Mouse (Mus musculus) heart, embryonic 15.5 days (tissue): ENCODE results near the gene Gm5936. TPM values are rescaled to one million over a fixed set of nuclear protein-coding genes. Genes with fewer than 3 reads are reported as not detected.
"Not testable (repeated sequence)": the region's sequence is repeated elsewhere in the genome, so short reads cannot be mapped to it uniquely, and the experiment has no call there.

Experiments
- ATAC-seq: fragments of 200-750 bp; cut with Nextera tagmentation; replicated peaks from 2 replicates; pipeline ENCODE4 v1.8.0; 2017; ENCODE audit warnings: low read depth, moderate TSS enrichment; ENCODE audit not compliant: insufficient number of reproducible peaks, insufficient read depth, low FRiP score
- H3K27ac ChIP-seq: fragments of 300-500 bp; sonication (generic); 2 replicates; pipeline ENCODE4 v1.5.1; 2015; ENCODE audit warnings: mild to moderate bottlenecking, inconsistent platforms
- H3K27me3 ChIP-seq: fragments of 300-500 bp; sonication (generic); 2 replicates; pipeline ENCODE4 v1.6.1; 2015; ENCODE audit warnings: inconsistent platforms
- H3K36me3 ChIP-seq: fragments of 300-500 bp; sonication (generic); 2 replicates; pipeline ENCODE4 v1.6.1; 2015; ENCODE audit warnings: mild to moderate bottlenecking, inconsistent platforms
- H3K4me1 ChIP-seq: fragments of 300-500 bp; sonication (generic); replicated peaks from 2 replicates; pipeline ENCODE4 v1.6.1; 2015; ENCODE audit warnings: inconsistent platforms
- H3K4me2 ChIP-seq: fragments of 300-500 bp; sonication (generic); 2 replicates; pipeline ENCODE4 v1.6.1; 2015; ENCODE audit warnings: inconsistent platforms, mild to moderate bottlenecking, moderate library complexity
- H3K4me3 ChIP-seq: fragments of 300-500 bp; sonication (generic); 2 replicates; pipeline ENCODE4 v1.5.1; 2015; ENCODE audit warnings: mild to moderate bottlenecking, inconsistent platforms
- H3K9ac ChIP-seq: fragments of 300-500 bp; sonication (generic); 2 replicates; pipeline ENCODE4 v1.6.1; 2015; ENCODE audit warnings: mild to moderate bottlenecking, inconsistent platforms
- H3K9me3 ChIP-seq: fragments of 300-500 bp; sonication (generic); replicated peaks from 2 replicates; pipeline ENCODE4 v1.6.1; 2016; ENCODE audit warnings: inconsistent platforms
- WGBS: fragments of 180-500 bp; shearing (Covaris S2); methylation state at CpG from one replicate; pipeline ENCODE4 v1.1.7; 2015; ENCODE audit warnings: mixed read lengths; 5-methylcytosine and 5-hydroxymethylcytosine counted together
- polyA plus RNA-seq: library from polyadenylated mRNA; unstranded; fragments of >200 nt; fragmentation: Nextera tagmentation; extraction: Ambion mirVana; gene quantifications from 2 replicates; pipeline ENCODE4 v1.2.1, GENCODE M21; 2015

Gene Gm5936
- polyA plus RNA-seq = not detected in 2 replicates

DNA sequence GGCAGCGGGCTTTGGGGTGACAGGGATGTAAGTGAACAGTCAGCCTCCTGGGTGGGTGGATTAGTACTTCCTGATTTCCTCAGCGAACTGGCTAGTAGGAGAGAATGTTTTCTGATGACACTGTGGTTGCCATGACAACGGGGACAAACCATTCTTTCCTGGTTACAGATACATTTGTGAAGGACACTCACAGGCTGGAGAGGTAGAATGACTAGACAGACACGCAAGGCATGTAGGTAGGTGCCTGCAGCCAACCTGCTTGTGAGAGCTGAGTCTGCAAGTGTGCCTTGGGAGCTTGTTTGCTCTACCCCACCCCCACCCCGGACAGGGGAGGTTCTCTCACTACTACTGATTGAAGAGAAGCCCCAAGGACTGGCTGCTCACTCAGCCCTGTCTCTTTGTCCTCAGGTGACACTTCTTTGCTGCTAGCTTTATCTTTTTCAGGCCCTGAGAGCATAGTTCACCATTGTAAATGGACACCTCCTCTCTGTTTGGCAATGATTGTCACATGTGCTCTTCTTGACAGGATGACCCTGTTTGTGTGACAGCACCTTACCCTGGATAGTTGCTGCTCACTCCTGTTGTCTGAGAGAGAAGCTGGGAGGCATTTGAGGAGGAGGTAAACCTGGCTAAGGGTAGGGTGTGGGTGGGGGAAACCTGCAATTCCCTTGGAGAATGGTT is at the start of gene Gm5936:
Gene Gm5936 (plus strand): TSS at position 355 of the 681 bp plus-strand sequence.
- H3K27ac ChIP-seq, H3K4me1 ChIP-seq, H3K27me3 ChIP-seq, H3K4me2 ChIP-seq, H3K9me3 ChIP-seq, ATAC-seq, H3K4me3 ChIP-seq, H3K9ac ChIP-seq, H3K36me3 ChIP-seq: not testable (repeated sequence)
- WGBS = 77% methylated on average over 2 of the region's 5 CpGs

- not testable (repeated sequence) for H3K27ac ChIP-seq, H3K9me3 ChIP-seq, H3K36me3 ChIP-seq, ATAC-seq, H3K4me1 ChIP-seq, H3K4me2 ChIP-seq, H3K4me3 ChIP-seq, H3K9ac ChIP-seq, H3K27me3 ChIP-seq
- WGBS = 76% methylated on average over 12 of the region's 12 CpGs
Observed at GRCm38 (mm10) chrX:74856104-74856503, 19.1 kb downstream of the Gm5936 start.

GRCm38 (mm10) chrX:74880123-74880522 is 43.1 kb downstream of the Gm5936 start:
- not testable (repeated sequence) for H3K9ac ChIP-seq, H3K4me1 ChIP-seq, H3K4me3 ChIP-seq, H3K27ac ChIP-seq, H3K27me3 ChIP-seq, H3K36me3 ChIP-seq, H3K4me2 ChIP-seq, ATAC-seq, H3K9me3 ChIP-seq
- 27% methylated on average over 5 of the region's 6 CpGs for WGBS

Other genes starting within 250 kb of the Gm5936 start
- not detected in 2 replicates for gene Olfr1325, start 244.5 kb upstream of the Gm5936 start, polyA plus RNA-seq
- 0.04 and 0.09 TPM in 2 replicates for gene Gm5640, start 191.6 kb upstream of the Gm5936 start, polyA plus RNA-seq
- not detected in 2 replicates for gene Gm6890, start 96.3 kb upstream of the Gm5936 start, polyA plus RNA-seq
- gene Gab3, start 248.3 kb downstream of the Gm5936 start, polyA plus RNA-seq = 3.0 and 3.3 TPM in 2 replicates